Mouse (Mus musculus): ENCODE measurements around the gene Olfr651.
"Not testable (repeated sequence)": the region's sequence is repeated elsewhere in the genome, so short reads cannot be mapped to it uniquely, and the experiment has no call there.

Gene Olfr651

DNA sequence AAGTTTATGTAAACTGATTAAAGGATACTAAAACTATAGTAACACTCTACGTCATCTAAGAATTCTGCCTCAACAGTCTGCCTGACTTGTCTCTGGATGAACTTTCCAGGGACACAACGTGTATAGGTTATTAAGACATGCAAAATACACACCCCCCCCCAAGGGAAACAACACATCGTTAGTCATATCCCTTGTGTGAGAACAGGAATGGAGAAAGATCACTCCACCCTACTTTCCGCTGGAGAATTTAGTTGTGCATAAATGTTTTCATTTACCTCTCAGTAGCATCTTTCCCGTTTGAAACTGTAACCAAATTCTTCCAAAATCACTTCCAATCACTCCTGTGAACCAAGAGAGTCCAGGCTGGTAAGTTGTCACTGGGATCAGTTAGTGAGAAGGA is at the start of gene Olfr651:
Olfr651 (plus strand) TSS at position 301 of the 400 bp plus-strand sequence.
- no peak for TF ChIP-seq POU5F1 (IDR thresholded peaks at IDR 0.05; ENCODE audit: borderline replicate concordance, low read length)
- no peak for TF ChIP-seq CTCF (conservative IDR thresholded peaks at IDR 0.05; ENCODE audit: low read length)
- no peak for TF ChIP-seq NANOG (IDR thresholded peaks at IDR 0.05; ENCODE audit: borderline replicate concordance, low read length)
- Histone ChIP-seq H3K36me3 (ENCODE audit: insufficient read depth, low read length) (no peaks in the 10 kb centered on the region), H3K27me3 (ENCODE audit: insufficient read depth, low read length) (no peaks in the 10 kb centered on the region), H3K9me3 (ENCODE audit: low read length) (no peaks in the 10 kb centered on the region), H3K4me1 (replicated peaks; ENCODE audit: low read depth, low read length) (no peaks in the 10 kb centered on the region), H3K4me3 (replicated peaks; ENCODE audit: low read length) (no peak within 1 kb of the TSS)

DNA sequence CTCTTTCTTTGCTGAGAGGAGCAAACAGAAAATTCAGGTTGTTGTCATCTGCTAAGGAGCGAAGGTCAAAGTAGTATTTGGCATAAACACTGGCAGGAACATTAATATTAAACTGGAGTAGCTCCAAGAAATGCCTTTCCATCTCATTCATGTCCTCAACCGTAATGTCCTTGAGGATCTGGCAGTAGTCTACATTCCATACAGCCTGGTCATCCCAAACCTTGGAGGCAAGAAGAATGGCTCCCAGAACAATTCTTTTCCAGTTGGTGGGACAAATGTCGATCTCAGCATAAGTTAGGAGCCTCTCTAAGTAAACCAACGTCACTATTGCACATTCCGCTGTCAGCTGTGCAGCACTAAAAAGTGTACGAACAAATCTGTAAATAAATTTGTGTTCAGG is 48.7 kb upstream of the Olfr651 start:
- H3K9me3 ChIP-seq (ENCODE audit: low read length); H3K27me3 ChIP-seq (ENCODE audit: insufficient read depth, low read length); H3K4me3 ChIP-seq (replicated peaks; ENCODE audit: low read length); H3K36me3 ChIP-seq (ENCODE audit: insufficient read depth, low read length); H3K4me1 ChIP-seq (replicated peaks; ENCODE audit: low read depth, low read length): not testable (repeated sequence)

DNA sequence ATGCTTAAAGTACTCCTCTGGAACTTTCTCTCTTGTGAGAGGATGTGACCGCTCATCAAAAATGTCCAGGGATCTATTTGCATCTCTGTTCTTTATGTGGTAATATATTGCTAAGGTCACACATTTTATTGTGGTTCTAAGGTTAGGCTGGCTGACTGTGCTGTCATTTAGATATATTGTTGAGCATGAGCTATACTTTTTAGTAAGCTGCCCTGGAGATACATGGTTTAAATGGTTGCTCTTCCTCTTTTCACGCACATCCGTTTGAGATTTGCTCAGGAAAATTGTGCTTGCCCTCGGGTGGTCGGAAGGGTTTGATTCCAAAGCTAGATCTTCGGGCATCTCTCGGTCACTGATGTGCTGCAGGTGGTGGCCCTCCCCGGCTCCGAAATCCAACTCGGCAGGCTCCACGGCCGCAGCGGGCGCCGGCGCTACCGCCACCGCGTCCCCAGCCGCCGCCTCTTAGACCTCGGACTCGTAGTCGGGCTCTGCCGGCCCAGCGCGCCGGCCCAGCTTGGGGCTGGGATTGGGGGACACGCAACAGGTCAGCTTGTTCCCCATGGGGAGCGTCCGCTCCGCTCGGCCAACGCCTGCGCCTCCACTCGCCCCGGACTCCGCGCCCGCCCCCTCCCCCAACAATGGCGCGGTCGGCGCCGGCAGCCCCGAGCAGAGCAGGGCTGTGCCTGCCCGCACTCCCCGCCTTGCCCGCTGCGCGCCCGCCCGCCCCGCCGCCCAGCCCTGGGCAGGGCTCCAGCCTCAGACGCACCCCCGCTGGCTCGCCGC is 48.2 kb upstream of the Olfr651 start:
- no peaks in the 10 kb centered on the region for H3K36me3 ChIP-seq (ENCODE audit: insufficient read depth, low read length)
- no peaks in the 10 kb centered on the region for H3K4me1 ChIP-seq (replicated peaks; ENCODE audit: low read depth, low read length)
- no peak for TF ChIP-seq POU5F1 (IDR thresholded peaks at IDR 0.05; ENCODE audit: borderline replicate concordance, low read length)
- no peak for TF ChIP-seq CTCF (conservative IDR thresholded peaks at IDR 0.05; ENCODE audit: low read length)
- TF ChIP-seq NANOG (IDR thresholded peaks at IDR 0.05; ENCODE audit: borderline replicate concordance, low read length) = no peak
- H3K4me3 ChIP-seq (replicated peaks; ENCODE audit: low read length) = no peak overlapping the region
- no peaks in the 10 kb centered on the region for H3K27me3 ChIP-seq (ENCODE audit: insufficient read depth, low read length)
- no peaks in the 10 kb centered on the region for H3K9me3 ChIP-seq (ENCODE audit: low read length)

DNA sequence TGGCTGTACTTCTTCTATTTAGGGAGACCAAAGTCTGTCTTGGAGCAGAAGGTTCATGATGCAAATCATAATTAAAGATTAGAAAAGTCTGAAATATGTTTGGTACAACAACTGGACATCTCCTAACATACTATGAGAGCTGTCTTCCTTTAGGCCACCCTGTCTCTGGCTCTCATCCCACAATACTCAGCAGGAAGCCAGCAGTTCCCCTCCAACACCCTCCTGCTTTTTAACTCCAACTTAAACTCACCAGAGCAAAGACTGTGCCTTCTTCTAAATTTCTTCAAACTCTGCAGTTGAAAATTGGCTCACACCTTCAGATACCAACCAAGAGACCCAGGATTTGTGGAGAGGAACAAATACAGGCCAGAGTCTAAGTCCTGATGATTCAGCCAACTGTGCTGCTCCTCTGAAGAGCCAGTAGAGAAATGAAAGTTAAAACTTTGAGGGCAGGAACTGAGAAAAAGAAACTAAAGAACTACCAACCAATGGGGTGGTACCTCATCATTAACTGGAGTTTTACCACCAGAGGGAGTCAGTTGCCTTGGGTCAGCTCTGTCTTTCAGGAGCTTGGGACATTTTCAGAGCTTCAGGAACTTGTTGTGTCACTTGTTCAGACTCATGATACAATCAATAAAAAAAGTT is 42.4 kb upstream of the Olfr651 start, which contains the start of gene Trim30d:
Trim30d (minus strand) TSS at position 429 of the 645 bp plus-strand sequence.
- H3K4me1 ChIP-seq (replicated peaks; ENCODE audit: low read depth, low read length); H3K36me3 ChIP-seq (ENCODE audit: insufficient read depth, low read length); H3K4me3 ChIP-seq (replicated peaks; ENCODE audit: low read length); H3K27me3 ChIP-seq (ENCODE audit: insufficient read depth, low read length); H3K9me3 ChIP-seq (ENCODE audit: low read length): not testable (repeated sequence)

DNA sequence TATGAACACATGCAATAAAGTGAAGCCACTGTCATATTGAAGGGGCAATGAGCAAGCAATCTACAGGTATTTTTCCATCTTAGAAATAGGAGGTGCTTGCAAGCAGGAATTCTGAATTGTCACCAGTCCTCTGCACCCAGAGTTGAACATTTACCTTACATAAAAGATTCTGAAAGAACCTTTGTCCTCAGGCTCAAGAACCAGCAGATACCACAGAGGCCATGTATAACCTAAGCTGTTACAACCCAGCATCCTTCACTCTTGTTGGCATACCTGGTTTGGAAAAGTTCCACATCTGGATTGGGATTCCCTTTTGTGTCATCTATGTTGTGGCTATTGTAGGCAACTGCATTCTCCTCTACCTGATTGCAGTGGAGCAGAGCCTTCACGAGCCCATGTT is 2.8 kb downstream of the Olfr651 start:
- TF ChIP-seq CTCF (conservative IDR thresholded peaks at IDR 0.05; ENCODE audit: low read length) (no peak), POU5F1 (IDR thresholded peaks at IDR 0.05; ENCODE audit: borderline replicate concordance, low read length) (no peak), NANOG (IDR thresholded peaks at IDR 0.05; ENCODE audit: borderline replicate concordance, low read length) (no peak)
- no peaks in the 10 kb centered on the region for H3K36me3 ChIP-seq (ENCODE audit: insufficient read depth, low read length)
- no peaks in the 10 kb centered on the region for H3K4me1 ChIP-seq (replicated peaks; ENCODE audit: low read depth, low read length)
- H3K4me3 ChIP-seq (replicated peaks; ENCODE audit: low read length) = no peak overlapping the region
- no peaks in the 10 kb centered on the region for H3K27me3 ChIP-seq (ENCODE audit: insufficient read depth, low read length)
- no peaks in the 10 kb centered on the region for H3K9me3 ChIP-seq (ENCODE audit: low read length)

DNA sequence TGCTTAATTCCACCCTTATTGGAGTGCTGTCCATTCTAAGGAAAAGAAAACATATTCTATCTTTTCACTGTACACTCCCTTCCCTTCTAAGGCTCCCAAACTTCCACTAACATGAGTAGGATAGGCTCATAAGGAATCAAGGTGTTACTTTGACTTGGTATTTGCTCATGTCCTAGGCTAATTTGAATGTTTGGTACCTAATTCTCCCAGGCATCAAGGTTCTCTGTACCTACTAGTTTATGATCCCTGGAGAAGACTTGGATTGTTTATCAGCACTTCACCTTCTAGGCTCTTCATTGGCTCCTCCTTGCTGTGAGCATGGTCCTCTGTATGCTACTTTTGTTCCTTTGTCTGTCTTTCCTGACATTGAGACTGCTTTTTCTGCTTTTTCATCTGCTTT is 10.7 kb downstream of the Olfr651 start, which contains the start of gene Olfr652:
Olfr652 (plus strand) TSS at position 301 of the 400 bp plus-strand sequence.
- Histone ChIP-seq H3K9me3 (ENCODE audit: low read length) (peaks cover 7% of the 10 kb centered on the region; the same call in 1 of the 2 replicates), H3K27me3 (ENCODE audit: insufficient read depth, low read length) (no peaks in the 10 kb centered on the region), H3K4me3 (replicated peaks; ENCODE audit: low read length) (no peak within 1 kb of the TSS), H3K36me3 (ENCODE audit: insufficient read depth, low read length) (no peaks in the 10 kb centered on the region), H3K4me1 (replicated peaks; ENCODE audit: low read depth, low read length) (no peaks in the 10 kb centered on the region)
- TF ChIP-seq POU5F1 (IDR thresholded peaks at IDR 0.05; ENCODE audit: borderline replicate concordance, low read length) (no peak), CTCF (conservative IDR thresholded peaks at IDR 0.05; ENCODE audit: low read length) (no peak), NANOG (IDR thresholded peaks at IDR 0.05; ENCODE audit: borderline replicate concordance, low read length) (no peak)

DNA sequence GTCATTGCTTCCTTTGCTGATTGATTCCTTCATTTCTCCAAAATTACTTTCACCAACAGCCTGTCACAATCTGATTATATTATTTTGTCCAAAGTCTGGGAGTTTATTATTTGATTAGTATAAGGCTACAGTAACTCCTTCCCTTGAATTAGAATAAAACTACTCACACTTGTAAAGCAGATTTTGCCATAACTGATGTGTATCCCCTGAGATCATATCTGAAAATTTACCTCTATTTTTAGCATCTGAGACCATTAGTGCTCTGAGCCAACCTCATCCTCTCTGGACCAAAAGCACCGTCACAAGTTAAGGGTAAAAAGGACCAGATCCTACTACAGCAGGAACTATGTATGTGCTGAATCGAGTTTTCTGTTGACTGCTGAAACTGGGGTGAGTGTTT is 27.1 kb downstream of the Olfr651 start, which contains the start of gene Olfr653:
Olfr653 (plus strand) TSS at position 301 of the 400 bp plus-strand sequence.
- Histone ChIP-seq H3K4me3 (replicated peaks; ENCODE audit: low read length) (no peak within 1 kb of the TSS), H3K9me3 (ENCODE audit: low read length) (no peaks in the 10 kb centered on the region), H3K4me1 (replicated peaks; ENCODE audit: low read depth, low read length) (no peaks in the 10 kb centered on the region), H3K27me3 (ENCODE audit: insufficient read depth, low read length) (no peaks in the 10 kb centered on the region), H3K36me3 (ENCODE audit: insufficient read depth, low read length) (no peaks in the 10 kb centered on the region)
- TF ChIP-seq CTCF (conservative IDR thresholded peaks at IDR 0.05; ENCODE audit: low read length) = no peak
- no peak for TF ChIP-seq NANOG (IDR thresholded peaks at IDR 0.05; ENCODE audit: borderline replicate concordance, low read length)
- no peak for TF ChIP-seq POU5F1 (IDR thresholded peaks at IDR 0.05; ENCODE audit: borderline replicate concordance, low read length)

DNA sequence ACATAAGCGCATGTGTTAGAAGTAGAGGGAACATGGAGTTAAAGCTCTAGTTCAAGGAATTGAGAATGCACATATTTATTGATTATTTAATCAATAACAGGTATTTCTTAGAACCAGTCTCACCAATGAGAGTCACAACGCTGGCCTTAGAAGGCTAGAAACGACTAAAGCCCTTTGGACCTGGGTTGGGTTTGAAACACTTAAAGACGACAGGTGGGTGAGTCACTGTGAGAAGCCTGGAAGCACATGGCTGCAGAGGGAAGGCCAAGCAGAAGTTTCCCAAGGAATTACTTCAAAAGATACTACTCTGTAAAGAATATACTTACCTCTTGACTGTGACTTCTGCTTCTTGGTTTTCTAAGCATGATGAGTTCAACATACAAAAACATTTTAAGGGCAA is 30.9 kb downstream of the Olfr651 start:
- no peaks in the 10 kb centered on the region for H3K27me3 ChIP-seq (ENCODE audit: insufficient read depth, low read length)
- H3K36me3 ChIP-seq (ENCODE audit: insufficient read depth, low read length) = no peaks in the 10 kb centered on the region
- H3K4me3 ChIP-seq (replicated peaks; ENCODE audit: low read length) = no peak overlapping the region
- TF ChIP-seq CTCF (conservative IDR thresholded peaks at IDR 0.05; ENCODE audit: low read length) = no peak
- TF ChIP-seq POU5F1 (IDR thresholded peaks at IDR 0.05; ENCODE audit: borderline replicate concordance, low read length) = no peak
- no peak for TF ChIP-seq NANOG (IDR thresholded peaks at IDR 0.05; ENCODE audit: borderline replicate concordance, low read length)
- no peaks in the 10 kb centered on the region for H3K4me1 ChIP-seq (replicated peaks; ENCODE audit: low read depth, low read length)
- H3K9me3 ChIP-seq (ENCODE audit: low read length) = no peaks in the 10 kb centered on the region

DNA sequence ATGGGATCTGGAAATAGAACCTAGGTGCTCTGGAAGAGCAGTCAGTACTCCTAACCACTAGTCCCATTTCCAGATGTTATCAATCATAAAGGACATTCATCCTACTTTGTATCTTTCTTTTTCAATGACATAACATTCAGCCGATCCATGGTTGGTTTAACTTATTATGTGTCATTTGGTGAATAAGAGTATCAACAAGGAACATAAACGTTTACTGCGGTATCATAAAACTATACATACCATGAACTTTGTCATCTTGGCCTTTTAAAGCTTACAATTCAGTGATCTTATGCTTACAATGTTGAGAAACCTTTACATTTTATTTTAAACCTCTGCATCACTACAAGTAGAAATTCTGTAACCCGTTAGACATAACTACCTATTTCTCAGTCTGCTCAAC is 31.5 kb downstream of the Olfr651 start:
- Histone ChIP-seq H3K9me3 (ENCODE audit: low read length) (no peaks in the 10 kb centered on the region), H3K27me3 (ENCODE audit: insufficient read depth, low read length) (no peaks in the 10 kb centered on the region), H3K36me3 (ENCODE audit: insufficient read depth, low read length) (no peaks in the 10 kb centered on the region), H3K4me1 (replicated peaks; ENCODE audit: low read depth, low read length) (no peaks in the 10 kb centered on the region), H3K4me3 (replicated peaks; ENCODE audit: low read length) (no peak overlapping the region)
- no peak for TF ChIP-seq CTCF (conservative IDR thresholded peaks at IDR 0.05; ENCODE audit: low read length)
- no peak for TF ChIP-seq POU5F1 (IDR thresholded peaks at IDR 0.05; ENCODE audit: borderline replicate concordance, low read length)
- TF ChIP-seq NANOG (IDR thresholded peaks at IDR 0.05; ENCODE audit: borderline replicate concordance, low read length) = no peak

Measured in E14TG2a.4 (cell line).